Mouse (Mus musculus) cerebellum, adult 2 months (tissue): ENCODE data around the gene Tmem165.

Source experiments
- CTCF ChIP-seq: fragments of 200-500 bp; IDR thresholded peaks from 2 replicates; pipeline ENCODE4 v1.5.1; 2011; ENCODE audit warnings: low read depth, mild to moderate bottlenecking, control low read depth, low read length, moderate library complexity, borderline replicate concordance; ENCODE audit not compliant: insufficient read depth
- POLR2A ChIP-seq: fragments of 200-500 bp; IDR thresholded peaks from 2 replicates; pipeline ENCODE4 v1.6.1; 2011; ENCODE audit warnings: low read length, control low read depth, borderline replicate concordance; ENCODE audit not compliant: insufficient read depth

GRCm38 (mm10) chr5:76203171-76203570, 19.5 kb downstream of the Tmem165 start:
- TF ChIP-seq POLR2A (no peak), CTCF (no peak)
